Mouse (Mus musculus) hindbrain, embryonic 11.5 days (tissue): ENCODE results near the gene Slc8a1. TPM values are rescaled to one million over a fixed set of nuclear protein-coding genes. Genes with fewer than 3 reads are reported as not detected.

Experiments
- ATAC-seq: fragments of 200-750 bp; cut with Nextera tagmentation; 2 replicates; pipeline ENCODE4 v1.8.0; 2017; ENCODE audit warnings: mild to moderate bottlenecking, moderate TSS enrichment, moderate library complexity; ENCODE audit not compliant: low FRiP score
- DNase-seq: peaks from one replicate; pipeline ENCODE4 v3.0.0-alpha.2; 2015; ENCODE audit warnings: low spot score
- H3K27ac ChIP-seq: fragments of 300-500 bp; sonication (generic); 2 replicates; pipeline ENCODE4 v1.5.1; 2014; ENCODE audit warnings: mild to moderate bottlenecking, low read depth, low read length
- H3K27me3 ChIP-seq: fragments of 300-500 bp; sonication (generic); 2 replicates; pipeline ENCODE4 v1.6.1; 2014; ENCODE audit warnings: mild to moderate bottlenecking, low read length, moderate library complexity, mixed read lengths; ENCODE audit not compliant: control insufficient read depth, insufficient read depth
- H3K36me3 ChIP-seq: fragments of 300-500 bp; sonication (generic); 2 replicates; pipeline ENCODE4 v1.6.1; 2014; ENCODE audit warnings: mild to moderate bottlenecking, low read length, moderate library complexity, mixed read lengths; ENCODE audit not compliant: control insufficient read depth, insufficient read depth
- H3K4me1 ChIP-seq: fragments of 300-500 bp; sonication (generic); replicated peaks from 2 replicates; pipeline ENCODE4 v1.6.1; 2014; ENCODE audit warnings: low read length, mixed read lengths; ENCODE audit not compliant: control insufficient read depth, insufficient read depth
- H3K4me2 ChIP-seq: fragments of 300-500 bp; sonication (generic); replicated peaks from 2 replicates; pipeline ENCODE4 v1.6.1; 2014; ENCODE audit warnings: mild to moderate bottlenecking, low read depth, low read length
- H3K4me3 ChIP-seq: fragments of 300-500 bp; sonication (generic); 2 replicates; pipeline ENCODE4 v1.5.1; 2014; ENCODE audit warnings: low read depth, low read length
- H3K9ac ChIP-seq: fragments of 300-500 bp; sonication (generic); 2 replicates; pipeline ENCODE4 v1.6.1; 2014; ENCODE audit warnings: low read depth, low read length
- H3K9me3 ChIP-seq: fragments of 300-500 bp; sonication (generic); 2 replicates; pipeline ENCODE4 v1.6.1; 2016; ENCODE audit warnings: low read length; ENCODE audit not compliant: control insufficient read depth
- WGBS: fragments of 180-500 bp; shearing (Covaris S2); extraction: QIAGEN DNeasy Blood & Tissue Kit; methylation state at CpG from one replicate; pipeline ENCODE4 v1.1.7; 2014; 5-methylcytosine and 5-hydroxymethylcytosine counted together
- polyA plus RNA-seq: library from polyadenylated mRNA; unstranded; fragments of >200 nt; fragmentation: Nextera tagmentation; extraction: Ambion mirVana; gene quantifications from 2 replicates; pipeline ENCODE4 v1.2.1, GENCODE M21; 2014

Gene Slc8a1
- polyA plus RNA-seq, 1 experiment from 2014 or later, result 13.1 TPM

- ATAC-seq, result no peak
- Histone ChIP-seq H3K9me3 (no peaks in the 10 kb centered on the region), H3K27ac (no peak overlapping the region), H3K4me2 (no peak overlapping the region; the same call in 1 of the 2 replicates), H3K4me3 (no peak overlapping the region), H3K9ac (no peak overlapping the region), H3K36me3 (no peaks in the 10 kb centered on the region), H3K4me1 (no peaks in the 10 kb centered on the region; the same call in 1 of the 2 replicates), H3K27me3 (peaks cover 12% of the 10 kb centered on the region)
- DNase-seq, result no peak
- WGBS, result 65% methylated on average over 2 of the region's 2 CpGs
Observed at GRCm38 (mm10) chr17:81667935-81668334, 70.2 kb downstream of the Slc8a1 start.

- Histone ChIP-seq H3K4me2 (no peak overlapping the region), H3K9ac (no peak overlapping the region), H3K36me3 (no peaks in the 10 kb centered on the region), H3K4me3 (no peak overlapping the region), H3K27ac (no peak overlapping the region), H3K9me3 (no peaks in the 10 kb centered on the region), H3K27me3 (peaks cover 6% of the 10 kb centered on the region), H3K4me1 (no peaks in the 10 kb centered on the region; the same call in 1 of the 2 replicates)
- 50% methylated on average over 2 of the region's 2 CpGs for WGBS
- ATAC-seq (no peak), DNase-seq (peak; percentile 47)
Observed at GRCm38 (mm10) chr17:81666551-81666950, 71.6 kb downstream of the Slc8a1 start.

- no peaks in the 10 kb centered on the region for H3K36me3 ChIP-seq
- ATAC-seq (no peak), DNase-seq (no peak)
- H3K27ac ChIP-seq, result no peak overlapping the region
- H3K4me3 ChIP-seq, result no peak overlapping the region
- H3K9me3 ChIP-seq, result no peaks in the 10 kb centered on the region
- no peaks in the 10 kb centered on the region for H3K27me3 ChIP-seq
- H3K4me2 ChIP-seq, result no peak overlapping the region
- no peak overlapping the region for H3K9ac ChIP-seq
- 85% methylated on average over 4 of the region's 4 CpGs for WGBS
- no peaks in the 10 kb centered on the region for H3K4me1 ChIP-seq
Observed at GRCm38 (mm10) chr17:81664916-81665315, 73.3 kb downstream of the Slc8a1 start.

GRCm38 (mm10) chr17:81657828-81658227 lies 80.3 kb downstream of the Slc8a1 start:
- ATAC-seq (no peak), DNase-seq (no peak)
- no peak overlapping the region for H3K4me2 ChIP-seq
- no peak overlapping the region for H3K4me3 ChIP-seq
- no peaks in the 10 kb centered on the region for H3K36me3 ChIP-seq
- no peaks in the 10 kb centered on the region for H3K4me1 ChIP-seq
- 80% methylated on average over 1 of the region's 1 CpGs for WGBS
- no peaks in the 10 kb centered on the region for H3K9me3 ChIP-seq
- no peaks in the 10 kb centered on the region for H3K27me3 ChIP-seq
- H3K9ac ChIP-seq, result no peak overlapping the region
- no peak overlapping the region for H3K27ac ChIP-seq

- Histone ChIP-seq H3K36me3 (no peaks in the 10 kb centered on the region), H3K4me2 (no peak overlapping the region), H3K27me3 (no peaks in the 10 kb centered on the region), H3K4me3 (no peak overlapping the region), H3K9ac (no peak overlapping the region), H3K27ac (no peak overlapping the region), H3K9me3 (no peaks in the 10 kb centered on the region), H3K4me1 (no peaks in the 10 kb centered on the region)
- 93% methylated on average over 2 of the region's 2 CpGs for WGBS
- ATAC-seq, result no peak
- no peak for DNase-seq
Observed at GRCm38 (mm10) chr17:81654548-81654947, 83.6 kb downstream of the Slc8a1 start.

- Histone ChIP-seq H3K4me1 (no peaks in the 10 kb centered on the region), H3K4me3 (no peak overlapping the region), H3K9me3 (no peaks in the 10 kb centered on the region), H3K36me3 (no peaks in the 10 kb centered on the region), H3K27ac (no peak overlapping the region), H3K4me2 (no peak overlapping the region), H3K27me3 (no peaks in the 10 kb centered on the region), H3K9ac (no peak overlapping the region)
- DNase-seq (no peak), ATAC-seq (no peak)
- WGBS, result 63% methylated on average over 1 of the region's 1 CpGs
Observed at GRCm38 (mm10) chr17:81652958-81653357, 85.2 kb downstream of the Slc8a1 start.

- Histone ChIP-seq H3K9me3 (no peaks in the 10 kb centered on the region), H3K36me3 (no peaks in the 10 kb centered on the region), H3K4me2 (no peak overlapping the region), H3K4me1 (no peaks in the 10 kb centered on the region), H3K4me3 (no peak overlapping the region), H3K27me3 (no peaks in the 10 kb centered on the region), H3K27ac (no peak overlapping the region), H3K9ac (no peak overlapping the region)
- DNase-seq, result no peak
- ATAC-seq, result no peak
- 86% methylated on average over 2 of the region's 2 CpGs for WGBS
Observed at GRCm38 (mm10) chr17:81636822-81637221, 101.4 kb downstream of the Slc8a1 start.

GRCm38 (mm10) chr17:81630471-81630870 lies 107.7 kb downstream of the Slc8a1 start:
- Histone ChIP-seq H3K36me3 (no peaks in the 10 kb centered on the region), H3K27me3 (no peaks in the 10 kb centered on the region), H3K4me2 (no peak overlapping the region), H3K4me1 (no peaks in the 10 kb centered on the region), H3K9ac (no peak overlapping the region), H3K4me3 (no peak overlapping the region), H3K27ac (no peak overlapping the region), H3K9me3 (no peaks in the 10 kb centered on the region)
- 89% methylated on average over 2 of the region's 2 CpGs for WGBS
- no peak for DNase-seq
- ATAC-seq, result no peak

GRCm38 (mm10) chr17:81621188-81621644 lies 117.0 kb downstream of the Slc8a1 start:
- ATAC-seq, result 0 out of 2 replicates have a peak, but pooled peaks have one; percentile 64

More at GRCm38 (mm10) chr17:81621188-81621644, 117.0 kb downstream of the Slc8a1 start:
- Histone ChIP-seq H3K9me3 (no peaks in the 10 kb centered on the region), H3K9ac (no peak overlapping the region), H3K27me3 (no peaks in the 10 kb centered on the region), H3K4me2 (no peak overlapping the region), H3K4me3 (no peak overlapping the region), H3K27ac (no peak overlapping the region), H3K4me1 (no peaks in the 10 kb centered on the region), H3K36me3 (no peaks in the 10 kb centered on the region)
- DNase-seq, result peak; percentile 10
- 73% methylated on average over 2 of the region's 2 CpGs for WGBS
